Mouse (Mus musculus) C2C12 (cell line): Measurements from ENCODE around the gene Angptl2.

ENCODE experiments used
- CTCF ChIP-seq: IDR thresholded peaks from one replicate; pipeline ENCODE4 v1.5.1; 2011; ENCODE audit not compliant: control insufficient read depth, insufficient read depth, insufficient read length
- MAX ChIP-seq: IDR thresholded peaks from one replicate; pipeline ENCODE4 v1.6.1; 2011; ENCODE audit warnings: mild to moderate bottlenecking, control low read depth
- MYOD1 ChIP-seq: IDR thresholded peaks from one replicate; pipeline ENCODE4 v1.6.1; 2011; ENCODE audit warnings: low read depth; ENCODE audit not compliant: control insufficient read depth, insufficient read length

GRCm38 (mm10) chr2:33179930-33180630, 35.8 kb upstream of the Angptl2 start:
- TF ChIP-seq CTCF (no peak), MYOD1 (no peak), MAX (no peak)
